9 mouse cellular contexts compared by ENCODE assay signal in genomic region chr8:106198741-106199140, GRCm38 (mm10). TPM values are rescaled to one million over a fixed set of nuclear protein-coding genes. Genes with fewer than 3 reads are reported as not detected.
DNase-seq lines count a peak whose midpoint lies in the region; ATAC-seq and TF ChIP-seq lines count a peak whose summit lies in the region.
"Had no signal": no experiment of that assay in that cellular context is flagged by ENCODE, and none has a peak within 500 bp of the region (broad histone marks: within the 10 kb centered on the region; RNA-seq: fewer than 3 reads in every experiment).

No protein-coding gene starts in this region.

- no peak overlapping the region for H3K4me2 ChIP-seq in limb, embryonic 11.5 days (ENCODE audit: low read depth, severe bottlenecking)

- TF ChIP-seq CTCF in E14TG2a.4 (conservative IDR thresholded peaks at IDR 0.05; ENCODE audit: low read length): peak; percentile 57

- no peak overlapping the region for H3K27ac ChIP-seq in limb, embryonic 11.5 days (replicated peaks; ENCODE audit: low read depth, low read length)

- H3K36me3 ChIP-seq in E14TG2a.4 (ENCODE audit: insufficient read depth, low read length): peaks cover 96% of the 10 kb centered on the region
- H3K36me3 ChIP-seq in limb, embryonic 11.5 days (ENCODE audit: control insufficient read depth, insufficient read depth, low read length): peaks cover 15% of the 10 kb centered on the region

- DNase-seq in layer of hippocampus, postnatal 10 days (ENCODE audit: low spot score in 2 of 2): peak; percentile 21 to 31
- DNase-seq in layer of hippocampus, adult 8-10 months (ENCODE audit: low spot score in 2 of 2): no peak
- DNase-seq in adipocyte (ENCODE audit: low spot score): peak; percentile 67
- DNase-seq in fibroblast of lung, adult 2 months (ENCODE audit: low read depth): peak; percentile 49
- DNase-seq in limb, embryonic 11.5 days (ENCODE audit: low spot score): peak; percentile 41
- peak; percentile 77 for DNase-seq in retina, embryonic 14.5 days (ENCODE audit: low spot score)
- DNase-seq in cerebellum, adult 9-10 months: no peak

- no peak overlapping the region for H3K9ac ChIP-seq in limb, embryonic 11.5 days (ENCODE audit: low read length)

- H3K4me3 ChIP-seq in E14TG2a.4 (replicated peaks; ENCODE audit: low read length): no peak overlapping the region
- H3K4me3 ChIP-seq in limb, embryonic 11.5 days (ENCODE audit: low read depth, low read length): no peak overlapping the region
- H3K4me3 ChIP-seq: erythroblast, embryonic 14.5 days had no signal

- no peaks in the 10 kb centered on the region for H3K27me3 ChIP-seq in E14TG2a.4 (ENCODE audit: insufficient read depth, low read length)
- no peaks in the 10 kb centered on the region for H3K27me3 ChIP-seq in limb, embryonic 11.5 days (ENCODE audit: control insufficient read depth, insufficient read depth, low read length)

- peaks cover 13% of the 10 kb centered on the region for H3K4me1 ChIP-seq in E14TG2a.4 (replicated peaks; ENCODE audit: low read depth, low read length)
- no peaks in the 10 kb centered on the region for H3K4me1 ChIP-seq in limb, embryonic 11.5 days (ENCODE audit: control insufficient read depth, insufficient read depth, low read length)

- ATAC-seq in limb, embryonic 11.5 days (ENCODE audit: insufficient number of reproducible peaks, low FRiP score, low TSS enrichment, low read depth): no peak

- 23% methylated on average over 1 of the region's 1 CpGs for WGBS in limb, embryonic 11.5 days

- H3K9me3 ChIP-seq in E14TG2a.4 (ENCODE audit: low read length): no peaks in the 10 kb centered on the region
- no peaks in the 10 kb centered on the region for H3K9me3 ChIP-seq in limb, embryonic 11.5 days (ENCODE audit: control insufficient read depth, low read length)

RNA-seq across cellular contexts. Expression of gene Slc7a6os, which starts 12.0 kb away (rescaled TPM):
- total RNA-seq in layer of hippocampus, postnatal 10 days (2021): 10 to 100 TPM; 30.4 to 32.3 TPM
- total RNA-seq in layer of hippocampus, adult 8-10 months (2022): 10 to 100 TPM; 22.2 to 29.7 (median 26.8) TPM
- 50.8 and 52.9 TPM in 2 replicates for polyA plus RNA-seq in limb, embryonic 11.5 days (2014; fragmentation: Nextera tagmentation; extraction: Ambion mirVana)

RNA-seq across cellular contexts. Expression of gene Prmt7, which starts 12.0 kb away (rescaled TPM):
- 10 to 100 TPM; 40.3 to 44.7 TPM for total RNA-seq in layer of hippocampus, postnatal 10 days (2021)
- 10 to 100 TPM; 32.8 to 43.7 (median 36.4) TPM for total RNA-seq in layer of hippocampus, adult 8-10 months (2022)
- 61.7 and 61.8 TPM in 2 replicates for polyA plus RNA-seq in limb, embryonic 11.5 days (2014; fragmentation: Nextera tagmentation; extraction: Ambion mirVana)

RNA-seq across cellular contexts. Expression of gene Slc7a6, which starts 30.1 kb away (rescaled TPM):
- total RNA-seq in layer of hippocampus, postnatal 10 days (2021): 10 to 100 TPM; 23.2 to 26.2 TPM
- total RNA-seq in layer of hippocampus, adult 8-10 months (2022): 10 to 100 TPM; 22.3 to 31.9 (median 27.5) TPM
- polyA plus RNA-seq in limb, embryonic 11.5 days (2014; fragmentation: Nextera tagmentation; extraction: Ambion mirVana): 101 and 107 TPM in 2 replicates

RNA-seq across cellular contexts. Expression of gene Pla2g15, which starts 48.5 kb away (rescaled TPM):
- 10 to 100 TPM; 18.7 to 20.1 TPM for total RNA-seq in layer of hippocampus, postnatal 10 days (2021)
- 10 to 100 TPM; 28.2 to 36.0 (median 29.8) TPM for total RNA-seq in layer of hippocampus, adult 8-10 months (2022)
- polyA plus RNA-seq in limb, embryonic 11.5 days (2014; fragmentation: Nextera tagmentation; extraction: Ambion mirVana): 5.9 and 6.7 TPM in 2 replicates

Comparison
In these comparisons a context has a peak if more than half of its experiments do, and no peak if none do; other contexts are left out.
1. DNase-seq: peak in layer of hippocampus, postnatal 10 days (2 of 2), adipocyte (single experiment), fibroblast of lung, adult 2 months (single experiment), limb, embryonic 11.5 days (single experiment) and retina, embryonic 14.5 days (single experiment); none in layer of hippocampus, adult 8-10 months (0 of 2) and cerebellum, adult 9-10 months (single experiment).